Mouse (Mus musculus) lung, postnatal 0 days (tissue): ENCODE measurements at regions not wholly inside any gene's neighbourhood (a gene's known extent, or its start where the extent isn't known, plus 50 kb on each side); places are given as distances from the start of the nearest gene placed in this dataset.

ENCODE experiments used
- CTCF ChIP-seq: IDR thresholded peaks from 2 replicates; pipeline ENCODE4 v1.5.1; 2016; ENCODE audit warnings: antibody characterized with exemption, mild to moderate bottlenecking
- EP300 ChIP-seq: IDR thresholded peaks from 2 replicates; pipeline ENCODE4 v1.6.1; 2016; ENCODE audit warnings: antibody characterized with exemption, mild to moderate bottlenecking, control low read depth

DNA sequence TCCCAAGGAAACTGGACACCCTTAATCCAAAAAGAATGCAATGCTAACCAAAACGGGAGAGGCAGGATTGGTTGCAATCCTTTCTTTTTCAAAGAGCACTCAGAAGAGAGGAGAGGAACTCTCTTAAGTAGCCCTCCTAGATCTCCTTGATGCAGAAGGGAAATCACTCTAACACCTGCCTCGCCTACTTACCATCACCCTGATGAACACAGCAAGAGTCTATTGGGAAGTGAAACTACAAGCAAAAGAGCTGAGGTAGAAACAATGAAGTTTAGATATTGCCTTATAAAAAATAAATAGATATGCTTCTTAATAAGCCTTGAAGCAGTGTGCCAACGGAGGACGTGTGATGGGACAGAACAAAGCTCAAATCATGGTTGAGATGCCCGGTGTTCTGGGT, 177.4 kb downstream of the Gsdmc2 start:
- TF ChIP-seq CTCF (no peak), EP300 (no peak)
